Mouse (Mus musculus) T-helper 1 cell (primary cell): ENCODE measurements around the gene Rad50.

Experiments
- in situ Hi-C: fragments of 300-600 bp; cut with MboI, MseI; formaldehyde crosslinking; loops from one replicate; pipeline ENCODE4 v1.15.1; 2025; ENCODE audit warnings: high pct_unique_total_duplicates

Rad50 gene

GRCm38 (mm10) chr11:53699351-53699750, 7.8 kb downstream of the Rad50 start:
- in situ Hi-C loops = no loop called here

GRCm38 (mm10) chr11:53698521-53698920, 8.6 kb downstream of the Rad50 start:
- in situ Hi-C loops = no loop called here

GRCm38 (mm10) chr11:53691979-53692378, 15.1 kb downstream of the Rad50 start:
- in situ Hi-C loops = no loop called here

GRCm38 (mm10) chr11:53682994-53683530, 24.1 kb downstream of the Rad50 start:
- in situ Hi-C loops = loop anchor here (10.0 kb wide), 1 partner anchor 298 kb away; no protein-coding TSS in a partner anchor

GRCm38 (mm10) chr11:53682170-53682569, 24.9 kb downstream of the Rad50 start:
- in situ Hi-C loops = loop anchor here (10.0 kb wide), 1 partner anchor 297 kb away; no protein-coding TSS in a partner anchor

- in situ Hi-C loops = loop anchor here (10.0 kb wide), 1 partner anchor 297 kb away; no protein-coding TSS in a partner anchor
Observed at GRCm38 (mm10) chr11:53681686-53682085, 25.4 kb downstream of the Rad50 start.

GRCm38 (mm10) chr11:53680141-53680540, 27.0 kb downstream of the Rad50 start:
- in situ Hi-C loops = loop anchor here (10.0 kb wide), 1 partner anchor 295 kb away; no protein-coding TSS in a partner anchor

GRCm38 (mm10) chr11:53671414-53671813, 35.7 kb downstream of the Rad50 start:
- in situ Hi-C loops = no loop called here

GRCm38 (mm10) chr11:53664091-53664490, 43.0 kb downstream of the Rad50 start:
- in situ Hi-C loops = no loop called here

GRCm38 (mm10) chr11:53662794-53663674, 44.1 kb downstream of the Rad50 start:
- in situ Hi-C loops = no loop called here

- in situ Hi-C loops = no loop called here
Observed at GRCm38 (mm10) chr11:53657828-53658227, 49.3 kb downstream of the Rad50 start.

GRCm38 (mm10) chr11:53657381-53657780, 49.7 kb downstream of the Rad50 start:
- in situ Hi-C loops = no loop called here

- in situ Hi-C loops = no loop called here
Observed at GRCm38 (mm10) chr11:53656558-53657202, 50.4 kb downstream of the Rad50 start.

- in situ Hi-C loops = no loop called here
Observed at GRCm38 (mm10) chr11:53655043-53655442, 52.1 kb downstream of the Rad50 start.

GRCm38 (mm10) chr11:53652427-53652826, 54.7 kb downstream of the Rad50 start:
- in situ Hi-C loops = no loop called here

- in situ Hi-C loops = no loop called here
Observed at GRCm38 (mm10) chr11:53651441-53651840, 55.7 kb downstream of the Rad50 start.

GRCm38 (mm10) chr11:53644017-53644416, 63.1 kb downstream of the Rad50 start:
- in situ Hi-C loops = no loop called here

GRCm38 (mm10) chr11:53642744-53643279, 64.3 kb downstream of the Rad50 start:
- in situ Hi-C loops = no loop called here

- in situ Hi-C loops = no loop called here
Observed at GRCm38 (mm10) chr11:53637803-53638260, 69.3 kb downstream of the Rad50 start.

- in situ Hi-C loops = no loop called here
Observed at GRCm38 (mm10) chr11:53637046-53637802, 69.9 kb downstream of the Rad50 start.

GRCm38 (mm10) chr11:53636183-53636646, 70.9 kb downstream of the Rad50 start:
- in situ Hi-C loops = no loop called here
